Mouse (Mus musculus): ENCODE results near the gene Ap1s1.

Gene Ap1s1

DNA sequence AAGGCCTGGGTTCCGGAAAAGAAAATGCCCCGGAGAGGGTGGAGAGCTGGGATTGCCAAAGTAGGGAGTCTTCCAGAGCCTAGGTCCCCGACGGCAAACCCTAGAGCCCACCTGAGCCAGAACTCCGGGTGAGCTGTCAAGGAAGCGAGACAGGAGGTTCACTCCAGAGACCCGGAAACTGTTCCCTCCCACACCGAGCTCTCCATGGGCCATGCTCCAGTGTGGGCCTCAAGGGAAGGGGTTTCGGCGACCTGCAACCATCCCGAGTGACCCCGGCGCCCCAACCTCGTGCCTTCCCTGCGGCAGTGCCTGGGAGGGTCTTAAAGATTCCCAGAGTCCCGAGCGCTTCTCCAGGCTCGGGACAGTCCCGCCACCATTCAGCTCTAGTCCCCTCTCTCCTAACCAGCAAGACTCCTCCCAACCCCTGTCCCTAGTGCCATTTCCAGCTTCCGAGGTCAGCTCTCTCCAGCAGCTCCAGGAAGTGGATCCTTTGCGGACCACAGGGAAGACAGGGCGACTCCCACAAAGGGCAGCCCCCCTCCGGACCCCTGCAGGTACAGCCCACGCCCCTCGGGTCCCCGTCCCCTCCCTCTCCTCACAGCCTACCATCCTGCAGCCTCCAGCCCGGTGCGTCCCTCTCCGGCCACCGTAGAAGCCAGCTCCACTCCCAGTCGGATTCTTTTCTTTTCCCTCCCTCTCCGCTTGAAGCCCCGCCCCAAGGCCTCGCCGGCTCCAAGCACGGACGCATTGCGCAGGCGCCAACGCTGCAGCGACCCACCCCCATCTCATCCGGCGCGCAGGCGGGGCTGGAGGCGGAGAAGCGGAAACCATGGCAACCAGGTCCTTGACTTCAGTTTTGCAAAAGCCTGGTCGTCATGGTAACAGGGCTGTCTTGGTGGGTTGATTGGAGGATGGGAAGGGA lies at the start of gene Ap1s1:
Gene Ap1s1, minus strand, starts transcription at position 734 of the 922 bp plus-strand sequence.
- DNase-seq (ENCODE audit: low spot score in 2 of 2), result peak; percentile 95

DNA sequence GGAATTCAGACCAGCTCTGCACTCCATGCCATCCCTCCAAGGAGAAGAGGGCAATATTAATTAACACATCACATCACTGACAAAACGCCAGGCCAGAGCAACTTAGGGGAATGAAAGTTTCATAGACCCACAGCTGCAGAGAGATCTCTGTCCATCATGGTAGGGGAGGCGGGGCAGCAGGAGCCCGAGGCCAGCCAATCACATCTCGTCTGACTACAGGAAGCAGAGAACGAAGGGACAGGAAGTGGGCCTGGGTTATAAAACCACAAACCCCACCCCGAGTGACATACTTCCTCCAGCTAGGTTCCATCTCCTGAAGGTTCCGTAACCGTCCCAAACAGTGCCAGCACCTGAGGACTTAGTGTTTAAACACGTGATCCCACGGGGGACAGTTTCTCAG lies 49.2 kb upstream of the Ap1s1 start:
- no peak for DNase-seq (ENCODE audit: low spot score in 2 of 2)

DNA sequence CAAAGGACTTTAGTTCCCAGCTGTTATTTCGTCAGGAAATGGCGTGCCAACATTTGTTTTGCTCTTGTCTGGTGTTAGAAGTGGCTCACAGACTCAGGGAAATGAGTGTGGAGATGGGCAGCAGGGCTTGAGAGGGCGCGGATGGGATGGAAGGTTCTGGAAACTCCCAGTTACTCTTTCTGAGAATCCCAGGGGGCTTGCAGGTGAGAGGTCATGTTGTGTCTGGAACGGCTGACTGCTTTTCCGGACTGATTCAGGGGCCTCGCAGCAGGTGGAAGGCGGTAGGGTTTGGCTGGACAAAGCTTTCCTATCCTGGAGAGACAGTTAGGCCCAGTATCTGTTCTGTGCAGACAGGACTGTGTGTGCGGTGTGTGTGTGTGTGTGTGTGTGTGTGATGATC lies 47.8 kb upstream of the Ap1s1 start:
- DNase-seq (ENCODE audit: low spot score in 2 of 2), result no peak

DNA sequence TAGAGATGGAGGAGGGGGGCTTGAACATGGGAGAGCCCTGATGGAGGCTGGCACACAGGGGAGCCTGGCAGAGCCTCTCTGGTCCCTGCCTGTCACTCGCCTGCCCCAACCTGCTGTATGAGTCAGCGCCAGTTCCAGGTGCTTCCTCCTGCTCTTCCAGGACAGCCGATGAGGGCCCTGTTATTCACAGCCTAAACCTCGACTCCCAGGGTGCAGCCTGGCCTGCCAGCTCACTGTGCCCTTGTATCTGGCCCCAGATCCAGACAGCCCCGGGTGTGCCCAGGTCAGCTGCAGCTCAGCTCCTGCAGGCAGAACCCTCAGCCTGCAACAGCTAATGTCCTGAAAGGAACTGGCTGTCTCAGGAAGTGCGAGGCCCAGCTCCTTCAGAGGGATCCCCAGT lies 45.6 kb upstream of the Ap1s1 start:
- DNase-seq (ENCODE audit: low spot score in 2 of 2), result no peak

DNA sequence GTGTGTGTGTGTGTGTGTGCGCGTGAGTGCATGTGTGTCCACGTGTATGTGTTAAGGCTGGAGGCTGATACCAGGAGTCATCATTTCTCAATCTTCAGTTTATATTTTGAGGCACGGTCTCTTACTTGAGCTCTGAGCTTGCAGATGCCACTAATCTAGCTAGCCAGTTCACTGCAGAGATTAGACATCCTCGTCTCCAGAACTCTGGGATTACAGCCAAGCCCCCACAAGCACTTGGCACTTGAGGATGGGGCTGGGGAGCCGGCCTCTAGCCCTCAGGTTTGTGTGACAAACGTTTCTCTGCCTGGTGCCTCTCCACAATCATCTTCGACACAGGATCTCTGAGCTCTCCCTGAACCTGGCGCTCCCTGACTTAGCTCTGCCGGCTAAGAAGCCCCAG lies 44.9 kb upstream of the Ap1s1 start:
- DNase-seq (ENCODE audit: low spot score in 2 of 2), result no peak

DNA sequence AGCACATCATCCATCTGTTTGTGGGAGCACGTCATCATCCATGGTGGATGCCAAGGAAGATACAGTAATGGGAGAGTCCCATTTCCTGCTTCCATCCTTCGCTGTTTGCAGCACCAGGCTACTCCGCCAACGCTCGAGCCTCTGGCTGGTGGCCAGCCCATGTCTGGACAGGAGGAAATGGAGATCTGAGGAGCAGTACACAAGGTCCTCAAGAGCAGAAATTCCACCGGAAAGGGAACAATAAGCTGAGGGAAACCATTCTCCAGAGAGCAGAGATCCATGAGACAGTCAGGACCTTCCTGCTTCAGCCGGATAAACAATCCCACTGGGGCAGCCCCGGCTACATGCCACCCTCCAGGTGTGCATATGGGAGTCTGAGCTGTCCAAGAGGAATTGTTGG lies 41.5 kb upstream of the Ap1s1 start:
- DNase-seq (ENCODE audit: low spot score in 2 of 2), result no peak

DNA sequence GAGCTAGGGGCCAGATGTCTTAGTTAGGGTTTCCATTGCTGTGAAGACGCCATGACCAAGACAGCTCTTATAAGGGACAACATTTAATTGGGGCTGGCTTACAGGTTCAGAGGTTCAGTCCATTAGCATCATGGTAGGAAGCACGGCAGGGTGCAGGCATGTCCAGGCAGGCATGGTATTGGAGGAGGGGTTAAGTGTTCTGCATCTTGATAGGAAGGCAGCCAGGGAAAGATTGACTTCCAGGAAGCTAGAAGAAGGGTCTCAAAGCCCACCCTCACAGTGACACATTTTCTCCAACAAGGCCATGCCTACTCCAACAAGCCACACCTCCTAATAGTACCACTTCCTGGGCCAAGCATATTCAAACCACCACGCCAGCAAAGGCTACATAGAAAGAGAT lies 39.8 kb upstream of the Ap1s1 start:
- DNase-seq (ENCODE audit: low spot score in 2 of 2), result no peak

DNA sequence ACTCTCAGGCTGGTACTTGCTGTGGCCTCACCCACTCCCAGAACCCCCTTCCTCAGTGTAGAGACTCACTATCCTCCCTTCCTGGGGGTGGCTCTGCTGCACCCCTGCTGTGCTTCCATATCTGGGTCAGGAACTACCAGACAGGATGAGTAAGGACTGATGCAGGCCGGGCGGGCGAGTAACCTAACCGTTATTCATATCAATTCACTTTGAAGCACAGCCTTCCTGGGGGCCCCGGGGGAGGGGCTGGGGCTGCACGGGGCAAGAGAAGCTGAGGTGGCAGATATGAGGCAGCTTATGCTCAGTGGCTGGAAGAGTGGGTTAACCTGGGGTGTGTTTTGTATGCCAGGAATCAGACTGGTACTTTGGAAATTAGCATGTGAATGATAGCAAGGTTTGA lies 39.1 kb upstream of the Ap1s1 start:
- no peak for DNase-seq (ENCODE audit: low spot score in 2 of 2)

DNA sequence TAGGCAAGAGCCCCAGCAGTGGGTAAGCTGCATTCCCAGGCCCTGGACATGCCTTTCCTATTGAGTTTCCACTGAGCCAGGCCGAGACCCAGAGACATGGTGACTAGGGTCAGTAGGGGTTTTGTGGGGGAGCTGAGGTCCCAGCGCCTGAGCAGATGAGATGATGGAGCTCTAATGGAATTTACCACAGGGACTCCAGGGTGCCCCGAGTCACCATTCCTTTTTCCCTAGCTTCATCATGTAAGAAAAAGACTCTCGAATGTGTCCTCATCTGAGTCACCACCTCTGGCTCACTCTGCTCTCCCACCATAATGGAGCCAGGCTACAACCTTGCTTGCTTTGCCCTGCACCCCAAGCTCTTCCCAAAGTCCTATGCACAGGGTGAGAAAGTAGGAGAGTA lies 37.1 kb upstream of the Ap1s1 start:
- DNase-seq (ENCODE audit: low spot score in 2 of 2), result no peak

DNA sequence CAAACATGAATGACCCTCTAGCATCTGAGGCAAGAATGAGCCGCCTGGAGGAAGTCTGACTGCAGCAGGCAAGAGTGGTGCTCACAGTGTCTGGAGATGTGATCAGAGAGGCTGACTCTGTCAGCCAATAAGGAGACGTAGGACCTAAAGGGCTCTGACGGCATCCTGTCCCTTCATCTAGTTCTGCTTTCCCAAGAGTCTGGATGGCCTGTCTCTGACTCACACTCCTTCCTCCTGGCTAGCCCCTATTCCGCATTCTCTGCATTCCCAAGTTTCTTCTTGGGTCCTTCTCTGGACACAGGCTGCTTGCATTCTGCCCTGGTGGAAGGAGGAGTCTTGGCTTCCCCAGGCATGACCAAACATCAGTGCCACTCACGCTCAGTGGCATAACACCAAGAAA lies 33.9 kb upstream of the Ap1s1 start:
- DNase-seq (ENCODE audit: low spot score in 2 of 2), result no peak

DNA sequence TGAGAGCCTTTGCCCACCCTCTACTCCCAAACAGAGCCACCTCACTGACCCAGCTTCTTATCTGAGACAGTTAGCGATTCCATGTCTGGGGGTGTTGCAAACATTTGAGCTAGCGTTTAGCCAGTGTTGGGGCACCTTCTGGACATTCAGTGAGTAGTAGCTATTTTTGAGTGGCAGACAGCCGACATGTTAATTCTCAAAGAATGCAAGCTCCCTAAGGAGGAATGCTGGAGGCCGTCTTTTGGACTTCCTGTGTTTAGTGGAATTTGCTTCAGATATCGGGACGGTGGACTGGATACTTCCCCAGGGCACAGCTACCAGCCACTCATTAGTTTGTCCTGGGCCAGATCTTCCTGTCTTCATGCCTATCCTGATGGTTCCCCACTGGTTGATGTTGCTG lies 32.7 kb upstream of the Ap1s1 start:
- DNase-seq (ENCODE audit: low spot score in 2 of 2), result no peak

DNA sequence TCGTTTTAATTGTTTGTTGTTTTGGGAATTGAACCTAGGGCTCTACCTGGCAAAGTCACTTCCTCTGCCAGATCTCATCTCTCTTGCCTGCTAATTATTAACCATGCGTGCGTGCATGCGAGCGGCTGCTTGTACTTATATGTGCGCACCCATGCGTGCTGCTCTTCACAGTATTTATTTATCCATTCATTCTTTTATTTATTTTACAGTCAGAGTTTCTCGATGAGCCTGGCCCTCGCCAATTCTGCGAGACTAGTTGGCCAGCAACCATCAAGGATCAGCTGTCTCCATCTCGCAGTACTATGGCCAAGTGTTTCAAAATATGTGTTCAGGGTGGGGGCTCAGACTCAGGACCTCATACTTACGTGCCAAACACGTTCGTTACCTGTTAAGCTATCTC lies 32.1 kb upstream of the Ap1s1 start:
- no peak for DNase-seq (ENCODE audit: low spot score in 2 of 2)

DNA sequence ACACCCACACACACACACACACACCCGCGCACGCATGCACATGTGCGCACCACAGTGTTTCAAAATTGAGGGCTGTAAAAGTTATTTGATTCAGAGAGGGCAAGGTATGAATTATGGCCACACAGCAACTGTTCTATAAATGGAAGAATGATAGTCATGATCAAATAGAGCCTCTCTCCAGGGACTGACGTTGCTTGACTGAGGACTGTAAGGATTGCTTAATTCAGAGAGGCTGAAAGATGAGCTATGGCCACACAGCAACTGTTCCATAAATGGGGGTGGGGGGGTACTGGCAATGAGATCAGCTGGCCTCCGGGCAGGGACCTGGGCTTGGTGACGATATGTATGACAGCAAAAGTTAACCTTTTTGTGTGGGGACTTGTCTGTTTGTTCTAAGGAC lies 31.3 kb upstream of the Ap1s1 start:
- no peak for DNase-seq (ENCODE audit: low spot score in 2 of 2)

DNA sequence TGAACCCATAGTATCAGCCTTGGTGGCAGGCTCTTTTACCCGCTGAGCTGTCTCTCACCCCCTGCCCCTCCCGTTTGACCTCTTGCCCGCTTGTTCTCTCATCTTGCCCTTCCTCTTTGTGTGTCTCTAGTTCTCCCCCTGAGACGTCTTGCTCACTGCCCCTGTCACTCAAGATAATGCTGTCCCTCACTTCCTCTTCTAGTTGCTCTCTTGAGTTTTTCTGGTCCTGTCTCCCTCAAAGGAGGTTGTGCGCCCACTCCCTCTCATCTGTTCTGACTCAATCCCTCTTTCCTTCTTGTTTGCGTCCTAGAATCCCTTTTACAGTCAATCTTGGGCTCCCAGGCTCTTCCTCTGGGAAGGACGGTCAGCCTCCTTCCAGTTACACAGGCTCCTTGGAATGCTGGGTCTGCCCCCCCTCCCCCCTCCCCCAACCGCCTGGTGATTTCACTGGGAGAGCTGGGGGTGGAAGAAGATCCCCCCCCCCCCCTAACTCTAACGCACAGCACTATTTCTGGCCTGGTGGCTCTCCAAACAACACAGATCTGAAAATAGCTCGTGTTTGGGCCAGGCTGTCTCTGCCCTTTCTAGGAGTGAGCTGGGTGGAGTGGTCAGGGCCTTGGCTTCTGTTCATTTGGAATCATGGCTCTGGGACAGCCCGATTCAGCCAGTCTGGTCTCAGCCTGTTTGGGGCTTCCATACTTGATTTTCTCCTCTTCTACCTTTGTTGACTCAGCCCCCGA lies 30.4 kb upstream of the Ap1s1 start:
- DNase-seq (ENCODE audit: low spot score in 2 of 2), result no peak

DNA sequence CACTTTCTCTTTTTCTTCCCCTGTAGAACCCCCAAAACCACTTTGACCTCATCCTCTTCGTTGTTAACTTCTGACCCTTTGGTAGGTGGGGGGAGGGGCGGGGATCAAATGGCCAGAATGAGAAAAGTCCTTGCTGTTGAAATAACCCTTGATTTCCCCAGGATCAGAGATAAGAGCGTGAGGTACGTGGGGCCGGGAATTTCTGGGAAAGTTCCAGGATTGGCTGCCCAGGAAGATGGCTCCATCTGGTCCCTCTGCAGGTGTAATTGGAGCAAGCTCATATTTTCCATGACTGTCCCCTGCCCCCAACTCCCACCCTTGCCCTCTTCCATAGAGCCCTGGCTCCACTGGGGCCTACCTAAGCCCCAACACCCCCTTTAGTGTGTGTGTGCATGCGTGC lies 29.8 kb upstream of the Ap1s1 start:
- no peak for DNase-seq (ENCODE audit: low spot score in 2 of 2)

DNA sequence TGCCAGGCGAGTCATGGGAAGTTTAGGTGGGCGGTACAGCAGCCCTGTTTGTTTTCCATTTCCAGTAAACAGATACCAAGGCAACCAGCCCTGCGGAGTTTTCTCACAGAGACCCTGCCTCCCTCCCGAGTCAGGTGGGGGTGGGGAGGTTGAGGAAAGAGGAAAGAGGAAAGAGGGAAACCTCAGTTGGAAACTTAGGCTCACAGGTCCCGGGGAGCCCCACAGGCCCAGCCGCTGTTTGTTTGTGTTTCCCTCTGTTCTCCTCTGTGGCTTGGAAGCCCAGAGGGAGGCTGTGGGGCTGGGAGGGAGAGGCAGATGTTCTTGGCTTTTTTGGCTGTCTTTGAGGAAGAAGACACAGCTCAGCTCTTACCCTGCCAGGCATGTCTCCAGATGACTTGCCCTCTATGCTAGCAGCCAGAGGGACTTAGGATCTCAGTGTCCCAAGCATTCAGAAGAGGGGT lies 28.3 kb upstream of the Ap1s1 start:
- no peak for DNase-seq (ENCODE audit: low spot score in 2 of 2)

DNA sequence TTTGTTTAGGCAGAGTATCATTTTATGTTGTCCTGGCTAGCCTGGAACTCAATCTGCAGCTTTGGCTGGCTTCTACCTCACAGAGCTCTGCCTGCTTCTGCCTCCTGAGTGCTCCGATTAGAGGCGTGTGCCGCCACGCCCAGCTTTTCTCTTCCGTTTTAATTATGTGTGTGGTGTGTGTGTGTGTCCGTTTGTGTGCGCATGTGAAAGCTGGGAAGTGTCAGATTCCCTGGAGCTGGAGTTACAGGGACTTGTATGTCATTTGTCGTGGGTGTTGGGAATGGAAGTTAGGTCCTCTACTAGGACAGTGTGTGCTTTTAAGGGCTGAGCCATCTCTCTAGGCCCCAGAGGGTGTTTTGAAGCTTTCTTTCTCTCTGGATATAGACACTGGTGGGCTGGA lies 27.2 kb upstream of the Ap1s1 start:
- DNase-seq (ENCODE audit: low spot score in 2 of 2), result no peak

DNA sequence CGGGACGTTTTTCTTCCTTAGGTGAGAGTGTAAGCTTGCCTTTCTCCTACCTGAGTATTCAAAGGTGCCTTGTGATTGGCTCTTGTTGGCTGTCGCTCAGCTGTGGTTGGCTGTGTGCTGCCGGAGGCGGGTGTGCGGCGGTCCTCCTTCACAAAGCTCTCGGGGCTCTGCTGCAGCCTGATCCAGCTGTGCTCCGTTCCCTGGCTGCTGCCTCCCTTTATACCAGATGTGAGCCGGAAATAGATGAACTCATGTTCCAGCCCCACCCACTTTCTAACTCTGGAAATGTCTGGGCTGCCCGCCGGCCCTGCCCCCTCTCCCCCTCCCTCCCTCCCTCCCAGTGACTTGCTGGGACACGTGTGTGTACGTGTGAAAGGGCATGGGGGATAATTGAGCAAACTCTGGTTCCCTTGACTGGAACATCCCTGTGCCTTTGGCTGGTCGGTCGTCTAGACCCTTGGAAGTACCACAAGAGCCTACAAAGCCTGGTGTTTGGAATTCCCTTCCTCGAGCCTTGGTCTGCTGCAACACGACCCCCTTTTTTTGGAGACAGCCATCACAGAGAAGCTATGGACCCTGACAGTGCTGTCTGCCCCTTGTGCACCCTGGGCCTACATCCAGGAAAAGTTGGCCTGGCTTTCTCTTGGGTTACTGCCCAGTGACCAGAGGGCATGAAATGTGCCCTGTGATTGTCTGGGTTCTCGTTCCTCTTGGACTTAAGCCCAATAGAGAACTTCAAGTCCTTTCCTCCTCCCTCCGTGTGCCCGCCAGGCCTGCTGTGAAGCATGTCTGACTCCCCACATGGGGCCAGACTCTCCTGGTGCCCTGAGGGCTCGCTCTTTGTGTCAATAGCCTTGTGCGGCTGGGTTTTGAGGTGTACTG lies 26.4 kb upstream of the Ap1s1 start, which contains the start of gene Serpine1:
Gene Serpine1, minus strand, starts transcription at position 190 of the 882 bp plus-strand sequence.
- DNase-seq (ENCODE audit: low spot score in 2 of 2), result no peak

DNA sequence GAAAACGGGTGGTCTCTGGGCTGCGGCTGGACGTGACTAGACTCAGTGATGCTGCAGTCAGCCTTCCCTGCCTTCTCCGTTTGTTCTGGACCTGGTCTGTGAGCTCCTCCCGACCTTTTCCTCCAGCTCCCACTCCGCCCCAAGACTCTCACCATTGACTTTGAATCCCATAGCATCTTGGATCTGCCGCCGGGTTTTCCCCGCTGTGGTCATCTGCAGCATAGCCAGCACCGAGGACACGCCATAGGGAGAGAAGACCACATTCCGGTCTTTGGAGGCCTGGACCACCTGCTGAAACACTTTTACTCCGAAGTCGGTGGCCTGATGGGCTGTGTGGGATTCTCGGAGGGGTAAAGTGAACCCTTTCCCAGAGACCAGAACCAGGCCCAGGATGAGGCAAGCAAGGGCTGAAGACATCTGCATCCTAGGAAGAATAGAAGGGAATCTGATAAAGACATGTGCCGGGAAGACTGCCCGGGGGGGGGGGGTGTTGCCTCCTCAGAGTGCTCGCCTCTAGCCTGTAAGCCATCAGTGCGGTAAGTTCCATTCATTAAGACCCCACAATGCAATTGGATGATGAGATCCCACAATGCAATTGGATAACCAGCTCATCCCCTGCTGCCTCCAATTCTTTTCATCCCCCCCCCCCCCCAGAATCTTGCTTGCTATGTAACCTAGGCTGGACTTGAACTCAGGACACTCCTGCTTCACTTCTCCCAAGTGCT lies 25.1 kb upstream of the Ap1s1 start:
- DNase-seq (ENCODE audit: low spot score in 2 of 2), result no peak

DNA sequence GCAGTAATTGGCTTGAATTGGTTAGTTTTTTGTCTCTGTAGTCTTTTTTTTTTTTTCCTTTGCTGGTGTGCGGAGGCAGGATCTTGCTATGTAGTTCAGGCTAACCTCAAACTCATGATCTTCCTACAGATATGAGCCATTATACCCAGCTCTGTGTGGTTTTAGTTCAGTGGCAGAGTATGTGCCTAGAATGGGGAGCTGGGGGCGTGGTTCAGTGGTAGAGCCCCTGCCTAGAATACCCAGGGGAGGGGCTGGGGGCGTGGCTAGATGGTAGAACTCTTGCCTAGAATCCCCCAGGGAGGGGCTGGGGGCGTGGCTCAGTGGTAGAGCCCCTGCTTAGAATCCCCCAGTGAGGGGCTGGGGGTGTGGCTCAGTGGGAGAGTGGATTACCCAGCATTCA lies 22.8 kb upstream of the Ap1s1 start:
- DNase-seq (ENCODE audit: low spot score in 2 of 2), result no peak

DNA sequence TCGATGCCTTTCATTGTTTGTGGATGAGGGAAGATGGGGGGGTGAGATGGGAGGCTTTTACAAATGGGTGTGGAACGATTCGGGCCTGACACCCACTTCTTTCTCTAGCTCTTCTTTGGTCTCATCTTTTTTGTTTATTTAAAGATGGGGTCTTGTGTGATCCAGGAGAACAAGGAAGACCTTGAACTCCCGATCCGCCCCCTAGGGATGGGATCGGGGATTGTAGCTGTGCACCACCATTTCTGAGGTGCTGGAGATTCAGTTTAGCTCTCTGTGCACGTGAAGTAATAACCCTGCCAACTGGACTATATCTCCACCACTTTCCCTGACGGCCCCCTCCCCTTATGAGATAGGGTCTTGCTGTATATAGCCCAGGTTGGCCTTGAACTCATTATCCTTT lies 20.0 kb upstream of the Ap1s1 start:
- no peak for DNase-seq (ENCODE audit: low spot score in 2 of 2)
